Mouse (Mus musculus) ES-Bruce4 (cell line): ENCODE data around the gene Desi1. TPM values are rescaled to one million over a fixed set of nuclear protein-coding genes. Genes with fewer than 3 reads are reported as not detected.
A peak's percentile ranks its signal among the peaks of the same experiment; 100 is the strongest.

Source experiments
- H3K27ac ChIP-seq: 2 replicates; pipeline ENCODE4 v1.5.1; 2012; ENCODE audit warnings: low read length, inconsistent platforms; ENCODE audit not compliant: insufficient read depth
- H3K27me3 ChIP-seq: 2 replicates; pipeline ENCODE4 v1.6.1; 2012; ENCODE audit warnings: mild to moderate bottlenecking, low read length, inconsistent platforms; ENCODE audit not compliant: control insufficient read depth, poor library complexity, insufficient read depth, severe bottlenecking
- H3K36me3 ChIP-seq: 2 replicates; pipeline ENCODE4 v1.6.1; 2012; ENCODE audit warnings: inconsistent platforms, mild to moderate bottlenecking, low read length, moderate library complexity; ENCODE audit not compliant: control insufficient read depth, poor library complexity, insufficient read depth, severe bottlenecking
- H3K4me1 ChIP-seq: one replicate; pipeline ENCODE4 v1.8.1; 2011; ENCODE audit warnings: low read length; ENCODE audit not compliant: control insufficient read depth, insufficient read depth
- H3K4me3 ChIP-seq: 2 replicates; pipeline ENCODE4 v1.5.1; 2011; ENCODE audit warnings: low read depth, mild to moderate bottlenecking, low read length
- H3K9ac ChIP-seq: 2 replicates; pipeline ENCODE4 v1.6.1; 2012; ENCODE audit warnings: low read depth, mild to moderate bottlenecking, inconsistent platforms; ENCODE audit not compliant: poor library complexity, severe bottlenecking
- H3K9me3 ChIP-seq: replicated peaks from 2 replicates; pipeline ENCODE4 v1.6.1; 2012; ENCODE audit warnings: mild to moderate bottlenecking, low read length, inconsistent platforms; ENCODE audit not compliant: control insufficient read depth, poor library complexity, insufficient read depth, severe bottlenecking
- CTCF ChIP-seq: IDR thresholded peaks from one replicate; pipeline ENCODE4 v1.8.1; 2011; ENCODE audit warnings: low read depth, low read length
- EP300 ChIP-seq: IDR thresholded peaks from 2 replicates; pipeline ENCODE4 v1.6.1; 2011; ENCODE audit warnings: low read depth, low read length; ENCODE audit not compliant: insufficient read depth
- POLR2A ChIP-seq: IDR thresholded peaks from one replicate; pipeline ENCODE4 v1.8.1; 2011; ENCODE audit warnings: low read length; ENCODE audit not compliant: insufficient read depth
- polyA plus RNA-seq: library from polyadenylated mRNA; stranded (reverse); fragments of >200 nt; gene quantifications from 2 replicates; pipeline ENCODE4 v1.2.4, GENCODE M21; 2011; ENCODE audit warnings: low read depth; ENCODE audit not compliant: missing spikeins, insufficient read depth, insufficient read length

The Desi1 gene
- polyA plus RNA-seq, 1 experiment, result 45.9 TPM

DNA sequence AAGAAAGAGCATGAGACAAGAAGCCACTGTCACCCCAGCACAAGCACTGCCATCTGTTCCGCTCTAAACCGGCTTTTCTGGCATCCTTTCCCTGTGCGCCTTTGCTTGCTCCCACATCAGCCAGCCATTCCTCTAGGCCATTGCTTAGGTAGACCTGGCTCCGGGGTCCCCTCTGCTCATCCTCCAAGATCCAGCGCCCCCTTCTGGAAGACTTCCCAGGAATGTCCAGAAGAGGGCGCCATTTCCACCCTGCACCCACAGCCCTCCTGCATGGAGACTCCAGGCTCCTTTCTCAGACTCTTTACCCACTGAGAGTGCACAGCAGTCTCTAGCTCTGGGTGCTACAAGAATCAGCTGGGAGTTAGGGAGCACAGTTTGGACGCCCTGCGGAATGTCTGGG lies 77.2 kb downstream of the Desi1 start:
- Histone ChIP-seq H3K9me3 (no peaks in the 10 kb centered on the region), H3K4me1 (peaks cover 2% of the 10 kb centered on the region), H3K27ac (no peak overlapping the region), H3K27me3 (no peaks in the 10 kb centered on the region), H3K36me3 (peaks cover 76% of the 10 kb centered on the region), H3K9ac (no peak overlapping the region), H3K4me3 (peak overlapping the region; percentile 19; the same call in 1 of the 2 replicates)
- TF ChIP-seq POLR2A (no peak), CTCF (peak; percentile 97), EP300 (no peak)

DNA sequence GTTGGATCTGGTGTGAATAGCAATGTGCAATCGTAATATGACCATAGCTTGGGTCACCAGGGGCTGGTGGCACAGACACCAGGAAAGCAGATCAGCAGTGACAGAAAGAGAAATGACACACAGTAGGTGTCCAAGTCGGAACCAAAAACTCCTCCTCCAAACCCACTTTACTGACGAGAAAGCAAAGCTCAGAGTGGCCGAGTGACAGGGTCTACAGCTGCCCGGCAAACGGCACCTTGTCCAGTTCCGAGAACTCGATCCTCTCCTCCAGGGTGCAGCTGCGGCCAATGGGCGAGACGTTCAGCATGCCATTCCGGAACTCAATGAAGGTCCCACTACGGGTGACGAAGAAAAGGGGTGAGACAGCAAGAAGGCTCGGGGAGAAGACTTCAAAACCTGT lies 78.2 kb downstream of the Desi1 start:
- no peaks in the 10 kb centered on the region for H3K9me3 ChIP-seq
- TF ChIP-seq CTCF (no peak), EP300 (no peak), POLR2A (no peak)

DNA sequence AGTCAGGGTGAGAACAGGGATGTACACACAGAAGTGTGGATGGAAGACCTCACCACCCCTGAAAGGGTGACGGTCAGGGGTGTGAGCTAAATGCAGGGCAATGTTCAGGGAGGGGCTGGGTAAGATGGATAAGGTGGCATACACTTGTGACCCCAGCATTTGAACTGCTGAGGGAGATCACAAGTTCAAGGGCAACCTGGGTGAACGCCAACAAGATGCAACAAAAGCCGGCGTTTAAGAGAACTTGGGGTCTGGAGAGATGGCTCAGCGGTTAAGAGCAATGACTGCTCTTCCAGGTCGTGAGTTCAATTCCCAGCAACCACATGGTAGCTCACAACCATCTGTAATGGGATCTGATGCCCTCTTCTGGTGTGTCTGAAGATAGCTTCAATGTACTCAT lies 78.9 kb downstream of the Desi1 start:
- TF ChIP-seq EP300, result no peak
- no peak for TF ChIP-seq POLR2A
- no peak for TF ChIP-seq CTCF
- no peaks in the 10 kb centered on the region for H3K27me3 ChIP-seq
- peaks cover 84% of the 10 kb centered on the region for H3K36me3 ChIP-seq
- H3K27ac ChIP-seq, result no peak overlapping the region
- H3K9me3 ChIP-seq, result no peaks in the 10 kb centered on the region
- no peak overlapping the region for H3K9ac ChIP-seq
- no peak overlapping the region for H3K4me3 ChIP-seq
- H3K4me1 ChIP-seq, result peaks cover 2% of the 10 kb centered on the region

More for the DNA sequence above, 78.2 kb downstream of the Desi1 start:
- H3K36me3 ChIP-seq, result peaks cover 84% of the 10 kb centered on the region
- no peak overlapping the region for H3K9ac ChIP-seq
- no peaks in the 10 kb centered on the region for H3K27me3 ChIP-seq
- H3K27ac ChIP-seq, result no peak overlapping the region
- H3K4me3 ChIP-seq, result no peak overlapping the region
- peaks cover 2% of the 10 kb centered on the region for H3K4me1 ChIP-seq

- no peaks in the 10 kb centered on the region for H3K27me3 ChIP-seq
- H3K4me1 ChIP-seq, result peaks cover 2% of the 10 kb centered on the region
- TF ChIP-seq POLR2A, result no peak
- no peak for TF ChIP-seq EP300
- no peak for TF ChIP-seq CTCF
- peaks cover 82% of the 10 kb centered on the region for H3K36me3 ChIP-seq
- no peak overlapping the region for H3K27ac ChIP-seq
- no peak overlapping the region for H3K9ac ChIP-seq
- no peak overlapping the region for H3K4me3 ChIP-seq
- no peaks in the 10 kb centered on the region for H3K9me3 ChIP-seq
Observed at GRCm38 (mm10) chr15:81954151-81954583, 79.5 kb downstream of the Desi1 start.

- H3K27me3 ChIP-seq, result no peaks in the 10 kb centered on the region
- H3K27ac ChIP-seq, result 0 out of 2 replicates have a peak overlapping the region, but pooled peaks have one; percentile 23
- no peak overlapping the region for H3K9ac ChIP-seq
- H3K9me3 ChIP-seq, result no peaks in the 10 kb centered on the region
- H3K4me1 ChIP-seq, result peaks cover 2% of the 10 kb centered on the region
- H3K4me3 ChIP-seq, result no peak overlapping the region
- no peak for TF ChIP-seq EP300
- no peak for TF ChIP-seq POLR2A
- no peak for TF ChIP-seq CTCF
- peaks cover 63% of the 10 kb centered on the region for H3K36me3 ChIP-seq
Observed at GRCm38 (mm10) chr15:81952310-81952709, 81.4 kb downstream of the Desi1 start.

DNA sequence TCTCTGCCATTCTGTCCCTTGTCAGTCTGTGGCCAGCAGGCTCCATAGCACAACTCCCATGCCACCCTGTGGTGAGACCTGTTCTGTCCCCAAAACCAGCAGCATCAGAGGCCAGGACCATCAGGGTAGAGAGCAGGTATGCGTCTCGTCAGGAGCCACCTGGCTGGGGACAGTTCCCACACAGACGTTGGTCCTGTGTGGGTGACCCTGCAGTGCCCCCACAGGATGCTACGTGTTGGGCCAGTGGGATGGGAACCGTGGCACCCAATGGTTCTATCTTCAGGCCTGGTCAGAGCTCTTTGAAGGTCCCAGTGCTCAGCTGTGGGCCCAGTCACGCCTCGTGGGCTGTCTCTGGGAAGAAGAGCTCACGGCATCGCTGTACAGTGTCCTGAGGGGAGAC lies 82.5 kb downstream of the Desi1 start:
- Histone ChIP-seq H3K9me3 (no peaks in the 10 kb centered on the region), H3K9ac (no peak overlapping the region), H3K4me1 (no peaks in the 10 kb centered on the region), H3K4me3 (no peak overlapping the region), H3K27me3 (no peaks in the 10 kb centered on the region), H3K27ac (no peak overlapping the region), H3K36me3 (peaks cover 51% of the 10 kb centered on the region)
- no peak for TF ChIP-seq CTCF
- TF ChIP-seq EP300, result no peak
- TF ChIP-seq POLR2A, result no peak
